Mouse (Mus musculus) kidney, adult 18-20 months (tissue): Measurements from ENCODE around the gene Slc52a3.

Experiments used
- DNase-seq: peaks from one replicate; pipeline ENCODE4 v3.0.0; 2021

Slc52a3 gene

GRCm38 (mm10) chr2:152048981-152049441, 52.7 kb downstream of the Slc52a3 start:
- DNase-seq = no peak

GRCm38 (mm10) chr2:152049611-152050270, 53.4 kb downstream of the Slc52a3 start:
- no peak for DNase-seq

GRCm38 (mm10) chr2:152050316-152050715, 54.0 kb downstream of the Slc52a3 start:
- no peak for DNase-seq

GRCm38 (mm10) chr2:152051985-152052384, 55.7 kb downstream of the Slc52a3 start:
- DNase-seq = no peak

GRCm38 (mm10) chr2:152055406-152055805, 59.1 kb downstream of the Slc52a3 start:
- DNase-seq = no peak

GRCm38 (mm10) chr2:152056368-152057251, 60.3 kb downstream of the Slc52a3 start:
- DNase-seq = no peak

GRCm38 (mm10) chr2:152057252-152057563, 60.9 kb downstream of the Slc52a3 start:
- DNase-seq = no peak
